Comparison of ENCODE assay signal across 8 mouse cellular contexts in the genomic region with DNA sequence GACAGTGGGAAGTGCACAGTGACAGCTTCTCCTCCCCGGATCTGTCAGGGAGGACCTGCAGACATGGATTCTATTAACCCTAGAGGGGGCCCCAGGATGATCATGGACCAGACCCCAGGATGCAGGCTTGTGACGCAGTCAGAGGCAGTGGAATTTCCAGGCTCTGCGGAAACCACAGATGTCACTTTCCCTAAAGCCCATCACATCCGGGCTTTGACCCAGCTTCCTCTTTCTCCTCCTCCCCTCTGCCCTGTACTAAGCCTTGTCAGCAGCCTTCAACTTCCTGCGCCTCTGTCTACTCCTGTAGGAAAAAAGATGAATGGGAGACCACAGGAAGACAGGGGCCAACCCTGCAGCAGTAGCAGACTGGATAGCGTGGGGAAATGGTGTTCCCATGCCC. TPM values are rescaled to one million over a fixed set of nuclear protein-coding genes. Genes with fewer than 3 reads are reported as not detected.
DNase-seq lines count a peak whose midpoint lies in the region; ATAC-seq and TF ChIP-seq lines count a peak whose summit lies in the region.

No protein-coding gene starts in this region.

- no peaks in the 10 kb centered on the region for H3K79me2 ChIP-seq in macrophage (ENCODE audit: inconsistent target)

- peak; percentile 45 for ATAC-seq in heart, embryonic 12.5 days (ENCODE audit: insufficient number of reproducible peaks, low FRiP score)

- H3K4me1 ChIP-seq in spleen, adult 2 months (ENCODE audit: control insufficient read depth, insufficient read depth, insufficient read length), result peaks cover 17% of the 10 kb centered on the region
- peaks cover 51% of the 10 kb centered on the region for H3K4me1 ChIP-seq in heart, embryonic 12.5 days (replicated peaks)

- no peaks in the 10 kb centered on the region for H3K36me3 ChIP-seq in spleen, adult 2 months (ENCODE audit: control insufficient read depth, insufficient read depth, low read length)
- no peaks in the 10 kb centered on the region for H3K36me3 ChIP-seq in heart, embryonic 12.5 days
- H3K36me3 ChIP-seq in macrophage (ENCODE audit: inconsistent target), result no peaks in the 10 kb centered on the region

- H3K27me3 ChIP-seq in spleen, adult 2 months (ENCODE audit: control insufficient read depth, insufficient read depth, low read length), result peaks cover under 1% of the 10 kb centered on the region; the same call in 1 of the 2 replicates
- peaks cover 10% of the 10 kb centered on the region for H3K27me3 ChIP-seq in heart, embryonic 12.5 days (replicated peaks)

- no peak for TF ChIP-seq POLR2A in spleen, adult 2 months (IDR thresholded peaks at IDR 0.05; ENCODE audit: low read depth, low read length)

- peak overlapping the region; percentile 59 for H3K27ac ChIP-seq in spleen, adult 2 months (ENCODE audit: insufficient read depth, low read length)
- H3K27ac ChIP-seq in heart, embryonic 12.5 days (ENCODE audit: poor library complexity, severe bottlenecking), result peak overlapping the region; percentile 79
- H3K27ac ChIP-seq in macrophage, result peak overlapping the region; percentile 94

- 3% methylated on average over 6 of the region's 6 CpGs for whole genome bisulfite sequencing in spleen, adult 2 months
- WGBS in heart, embryonic 12.5 days, result 38% methylated on average over 6 of the region's 6 CpGs
- 0% methylated on average over 6 of the region's 6 CpGs for WGBS in macrophage (ENCODE audit: missing documents)

- no peaks in the 10 kb centered on the region for H3K9me3 ChIP-seq in heart, embryonic 12.5 days (replicated peaks)

- peak; percentile 22 to 58 for DNase-seq in spleen, adult 2 months (ENCODE audit: low read depth in 1 of 2, low spot score in 2 of 2)
- DNase-seq in spleen, postnatal 14 days (ENCODE audit: low spot score in 2 of 2), result no peak
- peak; percentile 81 for DNase-seq in kidney, postnatal 10 days
- peak; percentile 35 for DNase-seq in thymus, postnatal 14 days
- DNase-seq in cerebellum, postnatal 4 days (ENCODE audit: low spot score in 2 of 2), result no peak
- DNase-seq in MN1 (ENCODE audit: low spot score), result no peak

- no peak for TF ChIP-seq CTCF in spleen, adult 2 months (IDR thresholded peaks at IDR 0.05; ENCODE audit: extremely low read depth, insufficient read depth, insufficient read length, insufficient replicate concordance)

- H3K4me2 ChIP-seq in heart, embryonic 12.5 days, result peak overlapping the region; percentile 41

- H3K9ac ChIP-seq in heart, embryonic 12.5 days, result peak overlapping the region; percentile 25; the same call in 1 of the 2 replicates

- H3K4me3 ChIP-seq in spleen, adult 2 months (ENCODE audit: extremely low read depth, insufficient read depth, insufficient read length), result peak overlapping the region; percentile 11; the same call in 1 of the 2 replicates
- no peak overlapping the region; the same call in 1 of the 2 replicates for H3K4me3 ChIP-seq in heart, embryonic 12.5 days
- no peak overlapping the region for H3K4me3 ChIP-seq in macrophage (ENCODE audit: inconsistent target)

RNA-seq across cellular contexts. Expression of a gene that starts 5.6 kb away (rescaled TPM):
- 0.20 and 0.70 TPM in 2 replicates for polyA plus RNA-seq in spleen, adult 2 months (2012; rRNA removed)
- polyA plus RNA-seq in heart, embryonic 12.5 days (2016; fragmentation: Nextera tagmentation; extraction: Ambion mirVana), result 0.32 TPM in 1 of 2 replicates, not detected in the other
- not detected for total RNA-seq in macrophage (2018; cell fraction: chromatin; rRNA removed)
- not detected for total RNA-seq in macrophage (2018; cell fraction: cytosol; rRNA removed)
- total RNA-seq in macrophage (2018; cell fraction: nucleus; rRNA removed), result not detected
- polyA plus RNA-seq in macrophage (2018), result not detected in 3 replicates

RNA-seq across cellular contexts. Expression of a gene that starts 5.8 kb away (rescaled TPM):
- polyA plus RNA-seq in spleen, adult 2 months (2012; rRNA removed), result 0.11 TPM in 1 of 2 replicates, not detected in the other
- not detected in 2 replicates for polyA plus RNA-seq in heart, embryonic 12.5 days (2016; fragmentation: Nextera tagmentation; extraction: Ambion mirVana)
- total RNA-seq in macrophage (2018; cell fraction: chromatin; rRNA removed), result 1 to 10 TPM in 3 of 26 experiments, under 1 TPM in 3, not detected in 20; 0.59 to 4.2 (median 1.0) TPM
- under 1 TPM in 6 of 26 experiments, not detected in 20; 0.09 to 0.17 (median 0.13) TPM for total RNA-seq in macrophage (2018; cell fraction: cytosol; rRNA removed)
- 1 to 10 TPM in 1 of 26 experiments, under 1 TPM in 14, not detected in 11; 0.35 to 1.2 (median 0.56) TPM for total RNA-seq in macrophage (2018; cell fraction: nucleus; rRNA removed)
- polyA plus RNA-seq in macrophage (2018), result not detected in 3 replicates

RNA-seq across cellular contexts. Expression of a gene that starts 16.8 kb away (rescaled TPM):
- polyA plus RNA-seq in spleen, adult 2 months (2012; rRNA removed), result 44.0 and 55.7 TPM in 2 replicates
- 515 and 518 TPM in 2 replicates for polyA plus RNA-seq in heart, embryonic 12.5 days (2016; fragmentation: Nextera tagmentation; extraction: Ambion mirVana)
- total RNA-seq in macrophage (2018; cell fraction: chromatin; rRNA removed), result 100 to 1,000 TPM in 19 of 26 experiments, 10 to 100 TPM in 5, 1 to 10 TPM in 2; 3.3 to 636 (median 208) TPM
- total RNA-seq in macrophage (2018; cell fraction: cytosol; rRNA removed), result 1,000 to 10,000 TPM in 10 of 26 experiments, 100 to 1,000 TPM in 12, 10 to 100 TPM in 4; 32.9 to 2,330 (median 543) TPM
- 1,000 to 10,000 TPM in 10 of 26 experiments, 100 to 1,000 TPM in 14, 10 to 100 TPM in 2; 13.0 to 1,557 (median 896) TPM for total RNA-seq in macrophage (2018; cell fraction: nucleus; rRNA removed)
- 18.5 to 109 TPM (median 91.5 TPM) in 3 replicates for polyA plus RNA-seq in macrophage (2018)

RNA-seq across cellular contexts. Expression of a gene that starts 35.2 kb away (rescaled TPM):
- polyA plus RNA-seq in spleen, adult 2 months (2012; rRNA removed), result 20.3 and 31.5 TPM in 2 replicates
- polyA plus RNA-seq in heart, embryonic 12.5 days (2016; fragmentation: Nextera tagmentation; extraction: Ambion mirVana), result 25.6 and 26.8 TPM in 2 replicates
- 10 to 100 TPM; 45.5 to 69.8 (median 55.4) TPM for total RNA-seq in macrophage (2018; cell fraction: chromatin; rRNA removed)
- 10 to 100 TPM; 20.6 to 31.9 (median 25.9) TPM for total RNA-seq in macrophage (2018; cell fraction: cytosol; rRNA removed)
- total RNA-seq in macrophage (2018; cell fraction: nucleus; rRNA removed), result 10 to 100 TPM; 27.3 to 56.2 (median 37.1) TPM
- 17.0 to 25.7 TPM (median 21.5 TPM) in 3 replicates for polyA plus RNA-seq in macrophage (2018)

RNA-seq across cellular contexts. Expression of a gene that starts 45.9 kb away (rescaled TPM):
- 55.1 and 69.0 TPM in 2 replicates for polyA plus RNA-seq in spleen, adult 2 months (2012; rRNA removed)
- polyA plus RNA-seq in heart, embryonic 12.5 days (2016; fragmentation: Nextera tagmentation; extraction: Ambion mirVana), result 140 and 146 TPM in 2 replicates
- total RNA-seq in macrophage (2018; cell fraction: chromatin; rRNA removed), result 100 to 1,000 TPM in 15 of 26 experiments, 10 to 100 TPM in 11; 74.4 to 250 (median 111) TPM
- total RNA-seq in macrophage (2018; cell fraction: cytosol; rRNA removed), result 10 to 100 TPM; 36.2 to 57.7 (median 44.3) TPM
- total RNA-seq in macrophage (2018; cell fraction: nucleus; rRNA removed), result 100 to 1,000 TPM in 3 of 26 experiments, 10 to 100 TPM in 23; 46.3 to 220 (median 82.6) TPM
- polyA plus RNA-seq in macrophage (2018), result 45.9 to 65.7 TPM (median 51.4 TPM) in 3 replicates

Comparison
In these comparisons a context has a peak if more than half of its experiments do, and no peak if none do; other contexts are left out.
1. DNase-seq: peak in spleen, adult 2 months (2 of 2), kidney, postnatal 10 days (single experiment) and thymus, postnatal 14 days (single experiment); none in spleen, postnatal 14 days (0 of 2), cerebellum, postnatal 4 days (0 of 2) and MN1 (single experiment).
2. Peak in every context shown above with its lines, with median percentiles within 50 percentile points of each other: H3K27ac ChIP-seq.